Mouse (Mus musculus) G1E (cell line): Measurements from ENCODE around the gene Olfr555.
A peak's percentile ranks its signal among the peaks of the same experiment; 100 is the strongest.

Experiments
- CTCF ChIP-seq: IDR thresholded peaks from 2 replicates; pipeline ENCODE4 v1.5.1; 2012; ENCODE audit warnings: low read depth, low read length, inconsistent platforms, mixed read lengths
- GATA1 ChIP-seq: IDR thresholded peaks from 2 replicates; pipeline ENCODE4 v1.6.1; 2012; ENCODE audit warnings: borderline replicate concordance, low read length, inconsistent platforms, mixed read lengths
- GATA2 ChIP-seq: IDR thresholded peaks from 2 replicates; pipeline ENCODE4 v1.6.1; 2012; ENCODE audit warnings: low read depth, low read length, inconsistent platforms, borderline replicate concordance
- TAL1 ChIP-seq: conservative IDR thresholded peaks from 2 replicates; pipeline ENCODE4 v1.6.1; 2012; ENCODE audit warnings: low read depth, low read length, inconsistent platforms, mixed read lengths

DNA sequence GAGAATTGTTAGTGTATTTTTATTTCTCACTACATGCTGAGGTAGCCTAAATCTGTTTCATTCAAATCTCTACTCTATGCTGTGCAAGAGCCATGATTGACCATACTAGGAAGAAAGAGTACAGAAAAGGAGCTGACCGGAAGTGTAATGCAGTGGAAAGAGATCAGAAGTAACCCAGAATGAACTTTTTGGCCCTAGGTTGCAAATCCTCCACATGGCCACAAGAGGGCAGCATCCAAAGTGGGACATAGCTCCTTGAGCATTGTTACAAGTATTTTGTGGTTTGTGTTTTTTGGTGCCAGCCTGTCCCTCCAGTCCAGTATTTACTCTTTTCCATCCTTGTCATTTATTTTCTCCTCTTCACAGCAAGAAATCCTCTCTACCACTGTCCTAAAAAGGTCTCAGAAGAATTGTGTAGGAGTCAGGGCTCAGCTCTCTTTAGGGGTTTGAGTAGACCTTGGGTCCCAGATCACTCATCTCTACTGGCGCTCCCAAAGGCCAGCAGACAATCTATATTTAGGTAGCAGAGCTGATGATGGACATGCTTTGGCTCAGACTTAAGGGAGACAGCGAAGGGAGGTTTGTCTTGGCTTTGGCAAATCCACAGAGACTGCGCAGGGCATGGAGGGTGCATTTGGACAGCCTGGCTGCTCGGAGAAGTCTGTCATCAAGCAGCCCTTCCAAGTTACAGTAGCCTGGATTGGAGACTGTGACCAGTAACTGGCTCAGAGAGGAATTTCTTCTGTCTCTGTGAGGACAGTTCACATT lies 36.9 kb downstream of the Olfr555 start, which contains the start of gene Olfr557:
- TF ChIP-seq CTCF (peak; percentile 89), TAL1 (no peak), GATA1 (no peak), GATA2 (no peak)
